Mouse (Mus musculus) mature B cell (primary cell): ENCODE data around the gene Pgd.
"Not testable (repeated sequence)": the region's sequence is repeated elsewhere in the genome, so short reads cannot be mapped to it uniquely, and the experiment has no call there.

Experiments used
- in situ Hi-C: fragments of 300-500 bp; cut with MboI; formaldehyde crosslinking; loops from 2 replicates; pipeline ENCODE4 v1.14.3; 2019

The Pgd gene

GRCm38 (mm10) chr4:149133395-149133794, 33.2 kb downstream of the Pgd start:
- in situ Hi-C loops = no loop called here

- in situ Hi-C loops = no loop called here
Observed at GRCm38 (mm10) chr4:149131789-149132565, 34.6 kb downstream of the Pgd start.

GRCm38 (mm10) chr4:149131021-149131752, 35.4 kb downstream of the Pgd start:
- in situ Hi-C loops = no loop called here

- in situ Hi-C loops = no loop called here
Observed at GRCm38 (mm10) chr4:149128467-149128866, 38.1 kb downstream of the Pgd start.

- in situ Hi-C loops = no loop called here
Observed at GRCm38 (mm10) chr4:149126663-149127062, 39.9 kb downstream of the Pgd start, which contains the start of gene Cort. Cort (minus strand) TSS chr4:149126763.

- in situ Hi-C loops = no loop called here
Observed at GRCm38 (mm10) chr4:149126115-149126509, 40.5 kb downstream of the Pgd start.

- in situ Hi-C loops = no loop called here
Observed at GRCm38 (mm10) chr4:149125341-149126114, 41.0 kb downstream of the Pgd start.

GRCm38 (mm10) chr4:149123432-149123831, 43.1 kb downstream of the Pgd start:
- in situ Hi-C loops = no loop called here

- in situ Hi-C loops = not testable (repeated sequence)
Observed at GRCm38 (mm10) chr4:149119978-149120562, 46.5 kb downstream of the Pgd start.

GRCm38 (mm10) chr4:149103875-149104561, 62.6 kb downstream of the Pgd start, which contains the start of gene Dffa:
Dffa (plus strand) TSS chr4:149104146.
- in situ Hi-C loops = no loop called here

- in situ Hi-C loops = no loop called here
Observed at GRCm38 (mm10) chr4:149101456-149101855, 65.1 kb downstream of the Pgd start.

GRCm38 (mm10) chr4:149100449-149100848, 66.1 kb downstream of the Pgd start:
- in situ Hi-C loops = not testable (repeated sequence)
